Mouse (Mus musculus): ENCODE data around the gene Klhl25.
"Not testable (repeated sequence)": the region's sequence is repeated elsewhere in the genome, so short reads cannot be mapped to it uniquely, and the experiment has no call there.

Klhl25 gene

DNA sequence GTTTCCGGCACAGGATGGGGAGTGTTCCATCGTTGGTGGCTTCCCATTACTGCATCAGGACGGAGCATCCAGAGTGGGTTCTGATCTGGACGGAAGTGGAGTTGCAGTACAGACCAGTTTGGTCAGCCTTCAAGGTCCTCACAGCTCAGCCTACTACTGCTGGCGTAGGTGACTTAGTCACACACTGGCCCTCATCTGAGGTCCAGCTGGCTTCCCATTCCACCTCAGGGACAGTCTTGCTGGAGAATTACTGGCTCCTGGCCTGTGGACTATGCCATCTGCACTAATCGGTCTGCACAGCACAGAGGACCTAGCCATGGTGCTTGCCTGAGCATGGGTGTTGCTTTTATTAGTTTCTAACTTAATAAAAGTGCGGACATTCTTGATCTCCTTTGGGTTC is 25.6 kb downstream of the Klhl25 start:
- no peak for DNase-seq (ENCODE audit: low read depth)

DNA sequence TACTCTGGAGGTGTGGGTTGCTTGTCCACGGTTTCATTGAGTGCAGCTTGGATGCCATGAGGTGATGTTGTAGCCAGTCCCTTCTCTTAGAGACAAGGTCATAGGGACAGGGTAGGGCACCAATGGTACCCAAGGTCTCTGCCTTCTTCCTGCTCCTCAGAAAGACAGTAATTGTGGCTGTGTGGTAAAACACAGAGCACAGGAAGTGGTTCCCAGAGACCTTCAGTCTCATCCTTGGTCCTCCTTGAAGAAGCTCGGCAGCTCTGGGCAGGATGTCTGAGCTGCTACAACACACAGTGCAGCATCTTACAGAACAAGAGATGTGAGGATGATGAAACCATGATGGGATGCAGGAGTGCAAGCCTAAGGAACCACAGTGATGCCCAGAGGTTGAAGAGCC is 31.3 kb downstream of the Klhl25 start:
- DNase-seq (ENCODE audit: low read depth) = peak; percentile 56

DNA sequence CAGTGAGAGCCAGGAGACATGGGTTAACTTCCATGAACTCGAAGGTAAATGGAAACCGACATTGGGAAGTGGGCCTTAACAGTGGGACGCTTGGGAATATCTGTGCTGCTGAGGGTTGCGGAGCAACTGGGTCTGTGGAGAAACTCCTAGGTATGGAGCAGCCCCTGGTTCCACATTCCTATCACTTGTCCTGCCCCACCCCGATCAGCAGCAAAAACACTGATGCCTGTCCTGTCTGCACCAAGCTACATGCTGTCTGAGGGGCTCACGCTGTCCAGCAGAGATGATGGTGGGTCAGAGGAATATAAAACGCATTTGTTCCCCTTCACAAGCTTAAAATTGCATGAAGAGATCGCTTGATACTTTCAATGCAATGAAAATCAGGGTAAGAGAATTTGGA is 32.1 kb downstream of the Klhl25 start:
- DNase-seq (ENCODE audit: low read depth) = no peak

DNA sequence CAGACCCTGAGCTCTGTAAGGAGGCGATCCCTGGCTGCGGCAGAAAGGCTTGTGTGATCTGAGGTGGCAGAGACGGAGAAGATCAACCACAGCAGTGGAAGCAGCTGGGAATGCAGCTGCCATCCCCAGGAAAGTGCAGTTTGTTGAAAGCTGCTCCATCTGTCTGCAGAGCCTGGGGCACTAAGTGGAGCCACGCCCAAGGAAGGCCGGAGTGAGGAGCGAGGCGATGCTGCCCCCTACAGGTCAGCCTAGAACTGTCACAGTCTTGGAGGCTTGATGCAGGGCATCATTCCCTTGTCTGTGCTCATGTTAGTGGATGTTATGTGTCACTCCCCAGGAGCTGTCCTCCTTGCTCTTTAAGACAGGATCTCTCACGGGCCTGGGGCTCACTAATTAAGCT is 32.5 kb downstream of the Klhl25 start:
- DNase-seq (ENCODE audit: low read depth) = peak; percentile 91

DNA sequence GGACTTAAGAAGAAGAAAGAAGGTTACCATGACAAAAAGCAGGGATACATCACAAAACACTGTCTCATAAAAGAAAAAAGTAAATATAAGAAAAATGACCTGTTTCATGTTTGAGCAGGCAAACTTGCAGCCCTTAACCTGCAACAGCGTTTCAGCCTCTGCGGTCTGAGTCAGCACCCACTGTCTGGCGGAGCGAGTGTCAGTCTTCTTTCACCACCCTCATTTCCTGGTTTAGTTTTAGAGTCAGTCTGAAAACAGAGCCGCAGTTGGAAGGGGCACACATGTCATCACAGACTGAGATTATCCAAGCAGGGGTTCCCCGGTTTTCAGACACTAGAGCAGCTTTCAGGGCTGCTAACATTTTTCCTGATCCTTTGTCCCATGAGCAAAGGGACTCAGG is 33.3 kb downstream of the Klhl25 start:
- peak; percentile 84 for DNase-seq (ENCODE audit: low read depth)

DNA sequence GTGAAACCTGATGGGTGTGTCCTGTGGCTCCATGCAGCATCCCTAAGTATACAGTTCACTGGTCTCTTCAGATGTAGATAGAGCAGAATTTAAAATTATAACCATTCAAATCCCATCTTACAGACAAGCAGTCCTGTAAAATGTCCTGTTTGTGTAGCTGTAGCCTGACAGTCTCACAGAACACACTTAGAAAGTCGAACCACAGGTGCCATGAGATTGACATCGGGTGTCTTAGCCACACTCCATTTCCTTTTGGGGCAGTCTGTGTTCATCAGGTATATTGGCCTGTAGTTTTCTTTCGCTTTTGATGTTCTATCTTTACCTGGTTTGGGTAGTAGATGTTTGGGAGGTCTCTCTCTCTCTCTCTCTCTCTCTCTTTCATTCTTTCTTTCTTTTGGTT is 33.7 kb downstream of the Klhl25 start:
- DNase-seq (ENCODE audit: low read depth) = peak; percentile 80

DNA sequence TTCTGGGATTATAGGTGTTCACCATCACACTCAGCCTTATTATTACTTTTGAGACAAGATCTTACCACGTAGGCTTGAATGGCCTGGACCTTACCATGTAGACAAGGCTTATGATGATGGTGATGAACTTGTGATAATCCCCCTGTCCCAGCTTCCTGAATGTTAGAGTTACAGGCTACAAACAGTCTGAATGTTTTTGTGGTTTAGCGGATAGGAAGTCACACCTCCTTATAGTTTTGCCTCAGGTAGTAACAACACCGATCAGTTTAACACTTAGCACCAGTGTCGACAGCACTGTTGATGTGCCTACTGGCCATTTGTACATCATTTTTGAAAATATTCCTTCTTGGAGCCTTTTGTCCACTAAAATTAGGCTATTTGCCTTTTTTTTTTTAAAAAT is 43.4 kb downstream of the Klhl25 start:
- DNase-seq (ENCODE audit: low read depth) = no peak

DNA sequence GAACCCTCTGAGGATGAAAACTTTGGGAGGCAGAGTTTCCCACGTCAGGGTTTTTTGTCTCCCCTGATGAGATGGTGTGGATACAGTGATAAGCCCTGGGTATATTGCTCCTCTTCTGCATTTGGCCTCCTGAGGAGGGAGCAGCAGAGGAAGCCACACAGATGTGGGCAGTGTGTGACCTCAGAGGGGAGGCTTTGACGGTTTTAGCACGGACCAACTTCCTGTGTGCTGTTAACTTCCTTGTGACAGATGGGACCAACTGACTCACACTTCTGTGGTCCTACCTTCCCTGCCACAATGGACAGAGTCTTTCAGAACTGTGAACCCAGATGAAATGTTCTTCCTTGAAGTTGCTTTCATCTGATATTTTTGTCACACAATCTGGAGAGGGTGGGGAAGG is 44.6 kb downstream of the Klhl25 start:
- peak; percentile 52 for DNase-seq (ENCODE audit: low read depth)

DNA sequence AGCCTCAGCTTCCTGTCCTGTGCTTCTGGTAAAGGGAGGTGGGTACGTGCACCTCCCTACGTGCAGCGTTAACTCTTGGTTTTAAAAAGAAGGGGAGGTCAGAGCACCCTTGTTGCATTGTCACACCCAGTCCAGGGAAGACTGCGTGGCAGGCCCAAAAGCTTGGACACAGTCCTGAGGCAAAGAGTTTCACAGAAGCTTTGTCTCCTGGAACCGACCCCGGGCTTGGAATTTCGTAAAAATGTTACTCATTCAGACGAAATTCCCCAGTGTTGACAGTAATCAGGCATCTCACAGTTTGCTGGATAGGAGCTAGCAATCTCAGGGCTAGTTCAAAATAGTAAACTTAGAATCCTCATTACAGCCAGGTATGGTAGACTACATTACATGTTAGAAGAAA is 45.6 kb downstream of the Klhl25 start:
- no peak for DNase-seq (ENCODE audit: low read depth)

DNA sequence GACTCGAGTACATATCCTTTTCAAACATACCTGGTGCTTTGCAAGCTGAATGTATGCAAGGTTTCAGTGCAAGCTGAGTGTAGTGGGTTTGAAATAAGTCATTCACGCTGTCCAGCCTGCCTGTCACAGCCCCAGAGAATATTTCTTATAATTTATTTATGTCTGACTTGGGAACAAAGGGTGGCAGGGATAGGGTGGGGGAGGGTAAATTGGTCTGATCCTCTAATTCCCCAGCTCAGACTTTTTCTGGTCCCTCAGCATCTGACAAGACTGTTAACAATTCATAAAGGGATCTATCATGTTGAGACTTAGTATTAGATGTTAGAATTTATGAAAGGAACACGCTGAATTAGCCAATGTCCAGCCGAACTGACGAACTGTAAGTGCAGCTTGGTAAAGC is 48.9 kb downstream of the Klhl25 start:
- DNase-seq (ENCODE audit: low read depth) = no peak

DNA sequence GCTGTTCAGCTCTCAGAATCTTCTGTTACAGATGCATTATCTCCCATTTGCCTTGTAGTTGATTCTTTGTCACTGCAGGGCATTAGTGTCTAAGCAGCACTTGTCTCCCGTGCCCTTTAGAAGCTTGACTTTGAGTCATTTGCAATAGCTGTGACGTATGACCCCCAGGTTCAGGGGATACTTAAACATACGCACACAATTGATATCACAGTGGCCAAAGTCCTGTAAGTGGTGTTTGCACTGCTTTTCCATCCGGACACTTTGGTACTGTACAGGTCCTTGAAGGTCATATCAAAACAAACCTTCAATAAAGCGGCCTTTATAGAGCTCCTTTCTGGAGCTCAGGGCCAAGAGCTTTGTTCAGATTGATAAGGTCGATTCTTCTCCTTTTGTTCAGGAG is 51.0 kb downstream of the Klhl25 start:
- no peak for DNase-seq (ENCODE audit: low read depth)

DNA sequence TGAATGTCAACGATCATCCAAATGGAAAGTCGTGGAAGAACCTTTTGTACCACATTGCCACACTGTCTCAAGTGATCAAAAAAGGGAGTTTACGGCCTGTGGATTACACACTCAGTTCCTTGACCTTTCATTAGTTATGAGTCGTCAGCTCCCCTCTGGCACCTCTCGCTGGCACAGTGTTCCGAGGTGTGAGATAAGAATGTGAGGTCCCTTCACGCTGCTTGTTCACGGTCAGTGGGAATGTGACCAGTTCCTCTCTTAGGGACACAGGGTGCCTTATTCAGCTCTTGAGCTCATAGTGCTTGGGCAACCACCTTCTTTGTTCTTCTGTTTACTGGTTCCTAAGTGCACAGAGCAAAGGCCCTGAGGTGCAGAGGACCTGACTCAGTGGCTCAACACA is 51.4 kb downstream of the Klhl25 start:
- no peak for DNase-seq (ENCODE audit: low read depth)

DNA sequence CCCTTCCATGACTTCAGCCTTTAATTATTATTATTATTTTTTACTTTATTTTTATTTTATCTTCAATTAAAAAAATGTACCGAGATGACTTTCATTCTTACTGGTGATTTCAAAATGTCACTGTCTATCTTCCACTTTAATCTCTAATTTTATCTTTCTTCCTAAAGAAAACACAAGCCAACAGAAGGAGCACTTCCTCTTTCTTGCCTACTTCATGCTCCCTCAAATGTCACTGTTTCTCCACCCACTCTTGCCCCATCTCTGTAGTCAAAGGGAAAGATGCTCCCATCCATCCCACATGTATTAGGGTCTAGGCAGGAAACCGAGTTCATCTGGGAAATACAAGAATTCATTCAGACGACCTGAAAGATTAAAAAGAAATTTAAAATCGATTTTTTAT is 51.8 kb downstream of the Klhl25 start:
- DNase-seq (ENCODE audit: low read depth) = no peak

DNA sequence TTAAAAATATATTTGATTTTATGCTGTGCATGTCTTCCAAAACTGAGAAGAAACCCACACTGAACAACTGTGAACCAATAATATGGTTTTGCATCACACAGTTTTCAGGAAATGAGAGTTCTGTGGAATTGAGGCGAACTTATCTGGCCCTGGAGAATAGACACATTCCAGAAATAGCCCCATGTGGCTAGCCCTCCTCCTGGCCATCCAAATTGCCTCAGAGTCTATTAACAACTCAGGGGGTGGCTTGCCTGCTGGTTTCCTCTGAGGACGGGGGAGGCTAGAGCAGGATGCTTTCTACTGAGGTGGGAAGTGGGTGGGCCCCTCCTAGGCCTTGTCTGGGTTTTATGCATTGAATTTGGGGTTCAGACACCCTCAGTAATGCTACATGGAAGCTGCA is 57.0 kb downstream of the Klhl25 start:
- no peak for DNase-seq (ENCODE audit: low read depth)

DNA sequence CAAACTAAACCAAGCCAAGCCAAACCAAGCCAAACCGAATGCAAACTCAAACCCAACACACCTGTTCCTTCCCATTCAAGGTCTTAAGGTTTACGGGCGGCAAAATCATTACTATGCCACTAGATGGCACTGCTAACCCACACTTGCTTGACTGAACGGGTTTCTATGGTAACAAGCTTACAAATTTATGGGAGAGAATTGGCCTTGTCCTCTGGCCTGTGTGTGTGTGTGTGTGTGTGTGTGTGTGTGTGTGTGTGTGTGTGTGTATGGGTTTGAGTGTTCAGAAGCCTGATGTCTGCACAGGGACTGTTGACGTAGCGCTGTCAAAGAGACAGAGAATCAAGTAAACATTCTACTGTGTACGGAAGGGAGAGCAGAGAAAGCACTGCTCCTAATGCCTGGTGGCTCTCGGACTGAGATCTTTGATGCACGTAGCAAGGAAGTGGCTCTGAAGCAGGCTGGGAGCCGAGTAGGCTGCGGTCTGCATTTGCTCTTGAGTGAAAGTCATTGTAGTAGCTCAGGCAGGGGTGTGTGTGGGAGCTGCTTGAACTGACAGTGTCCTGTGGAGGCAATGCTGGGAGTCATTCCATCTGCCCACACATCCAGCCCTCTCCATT is 62.0 kb downstream of the Klhl25 start:
- peak; percentile 88 for DNase-seq (ENCODE audit: low read depth)

DNA sequence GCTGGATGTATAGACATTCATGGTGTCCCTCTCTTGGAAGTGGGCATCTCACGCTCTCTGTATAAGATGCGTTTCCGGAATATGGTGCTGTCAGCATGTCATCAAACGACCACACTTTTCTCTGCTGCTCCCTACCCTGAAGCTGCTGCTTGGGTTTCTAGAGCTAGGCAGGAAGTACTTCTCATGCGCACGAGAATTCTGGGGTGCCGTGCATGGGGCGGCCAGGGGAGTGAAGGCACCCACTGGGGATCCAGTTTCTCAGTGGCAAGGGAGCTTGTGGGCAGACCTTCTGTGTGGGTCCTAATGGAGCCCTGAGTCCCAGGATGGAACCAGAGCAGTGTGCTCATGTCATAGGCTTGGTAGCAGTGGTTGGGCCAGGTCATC is 62.5 kb downstream of the Klhl25 start:
- DNase-seq (ENCODE audit: low read depth) = no peak

DNA sequence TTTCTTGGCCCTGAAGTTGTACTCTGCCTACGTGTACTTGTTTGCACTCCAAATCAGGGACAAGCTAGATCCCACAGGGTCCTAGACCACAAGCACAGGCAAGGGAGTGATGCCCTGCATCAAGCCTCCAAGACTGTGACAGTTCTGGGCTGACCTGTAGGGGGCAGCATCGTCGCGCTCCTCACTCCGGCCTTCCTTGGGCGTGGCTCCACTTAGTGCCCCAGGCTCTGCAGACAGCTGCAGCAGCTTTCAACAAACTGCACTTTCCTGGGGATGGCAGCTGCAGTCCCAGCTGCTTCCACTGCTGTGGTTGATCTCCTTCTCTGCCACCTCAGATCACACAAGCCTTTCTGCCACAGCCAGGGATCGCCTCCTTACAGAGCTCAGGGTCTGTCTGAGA is 65.8 kb downstream of the Klhl25 start:
- peak; percentile 78 for DNase-seq (ENCODE audit: low read depth)

DNA sequence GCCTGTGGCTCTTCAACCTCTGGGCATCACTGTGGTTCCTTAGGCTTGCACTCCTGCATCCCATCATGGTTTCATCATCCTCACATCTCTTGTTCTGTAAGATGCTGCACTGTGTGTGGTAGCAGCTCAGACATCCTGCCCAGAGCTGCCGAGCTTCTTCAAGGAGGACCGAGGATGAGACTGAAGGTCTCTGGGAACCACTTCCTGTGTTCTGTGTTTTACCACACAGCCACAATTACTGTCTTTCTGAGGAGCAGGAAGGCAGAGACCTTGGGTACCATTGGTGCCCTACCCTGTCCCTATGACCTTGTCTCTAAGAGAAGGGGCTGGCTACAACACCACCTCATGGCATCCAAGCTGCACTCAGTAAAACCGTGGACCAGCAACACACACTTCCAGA is 67.4 kb downstream of the Klhl25 start:
- DNase-seq (ENCODE audit: low read depth) = not testable (repeated sequence)

DNA sequence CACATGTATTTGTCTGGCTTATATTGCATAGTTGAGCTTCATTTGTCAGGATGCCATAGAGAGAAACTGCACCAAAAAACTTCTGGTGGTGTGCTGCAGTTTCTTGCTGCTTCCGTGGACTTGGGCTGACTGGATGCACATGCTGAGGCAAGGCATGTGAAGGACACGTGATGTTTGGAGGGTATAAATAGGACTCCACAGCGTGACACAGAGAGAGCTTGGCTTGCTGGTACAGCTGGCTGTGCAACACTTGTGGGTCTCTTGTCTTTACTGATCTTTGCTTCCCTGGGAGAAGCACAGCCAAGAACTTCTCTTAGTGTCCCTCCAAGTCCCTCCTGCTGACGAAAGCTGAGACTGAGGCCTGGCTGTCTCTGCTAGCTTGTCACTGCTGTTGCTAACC is 69.6 kb downstream of the Klhl25 start:
- no peak for DNase-seq (ENCODE audit: low read depth)

DNA sequence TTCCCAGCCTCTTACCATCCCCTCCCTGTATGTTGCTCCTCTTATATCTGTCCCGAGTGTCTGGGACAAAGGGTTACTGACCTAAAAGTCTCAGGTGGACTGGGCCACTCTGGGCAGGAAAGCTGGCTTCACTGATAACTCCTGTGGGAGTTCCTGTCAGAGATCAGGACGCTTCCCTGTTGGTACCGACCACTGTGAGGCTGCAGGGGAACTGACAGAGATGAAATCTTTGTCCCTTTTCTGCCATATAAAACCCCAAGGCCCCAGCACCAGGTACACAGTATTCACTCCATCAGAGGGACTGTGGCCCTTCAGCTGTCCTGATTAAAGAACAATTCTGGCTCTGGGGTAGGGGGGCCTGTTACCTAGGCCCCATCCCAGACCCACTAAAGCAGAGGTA is 71.6 kb downstream of the Klhl25 start:
- DNase-seq (ENCODE audit: low read depth) = not testable (repeated sequence)

Measured in induced T-regulatory cell, adult 2 months (primary cell).